Mouse (Mus musculus): ENCODE measurements at regions not wholly inside any gene's neighbourhood (a gene's known extent, or its start where the extent isn't known, plus 50 kb on each side); places are given as distances from the start of the nearest gene placed in this dataset.

- no peak overlapping the region for H3K4me2 ChIP-seq
- 64% methylated on average over 2 of the region's 2 CpGs for WGBS (ENCODE audit: insufficient replicate concordance)
- H3K9me3 ChIP-seq (replicated peaks): no peaks in the 10 kb centered on the region
- no peaks in the 10 kb centered on the region for H3K4me1 ChIP-seq
- no peaks in the 10 kb centered on the region for H3K27me3 ChIP-seq (replicated peaks)
- H3K27ac ChIP-seq: no peak overlapping the region
- ATAC-seq: no peak
- H3K4me3 ChIP-seq: no peak overlapping the region
- no peaks in the 10 kb centered on the region for H3K36me3 ChIP-seq
- H3K9ac ChIP-seq: no peak overlapping the region
Measured at GRCm38 (mm10) chr13:101824962-101825361, 56.9 kb upstream of the Pik3r1 start.

GRCm38 (mm10) chr13:101831872-101832629, 64.0 kb upstream of the Pik3r1 start:
- 66% methylated on average over 7 of the region's 7 CpGs for WGBS (ENCODE audit: insufficient replicate concordance)
- ATAC-seq: no peak
- Histone ChIP-seq H3K9me3 (replicated peaks) (no peaks in the 10 kb centered on the region), H3K27me3 (replicated peaks) (no peaks in the 10 kb centered on the region), H3K27ac (no peak overlapping the region), H3K36me3 (no peaks in the 10 kb centered on the region), H3K4me1 (no peaks in the 10 kb centered on the region), H3K4me3 (no peak overlapping the region), H3K4me2 (no peak overlapping the region), H3K9ac (no peak overlapping the region)

DNA sequence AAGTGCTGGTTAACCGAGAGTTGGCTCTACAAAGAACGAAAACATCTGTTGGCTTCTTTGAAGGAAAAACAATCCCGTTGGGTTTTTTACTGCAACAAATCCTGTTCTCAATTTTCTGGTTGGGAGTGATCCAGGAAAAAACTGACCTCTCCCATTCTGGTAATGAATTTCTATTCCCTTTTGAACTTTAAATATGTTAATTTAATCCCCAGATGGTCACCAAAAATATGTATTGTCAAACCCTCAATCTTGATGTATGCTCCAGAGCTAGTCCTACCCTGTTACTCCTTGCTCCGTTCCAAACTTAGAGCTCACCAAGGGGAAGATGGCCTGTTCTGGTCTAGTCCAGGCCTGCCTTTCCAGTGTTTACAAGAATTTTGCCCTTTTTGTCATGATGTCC, 66.5 kb upstream of the Pik3r1 start:
- no peaks in the 10 kb centered on the region for H3K4me1 ChIP-seq
- no peaks in the 10 kb centered on the region for H3K27me3 ChIP-seq (replicated peaks)
- H3K4me2 ChIP-seq: no peak overlapping the region
- 66% methylated on average over 4 of the region's 4 CpGs for WGBS (ENCODE audit: insufficient replicate concordance)
- H3K9ac ChIP-seq: no peak overlapping the region
- no peak for ATAC-seq
- H3K9me3 ChIP-seq (replicated peaks): no peaks in the 10 kb centered on the region
- no peak overlapping the region for H3K27ac ChIP-seq
- no peak overlapping the region for H3K4me3 ChIP-seq
- no peaks in the 10 kb centered on the region for H3K36me3 ChIP-seq

GRCm38 (mm10) chr13:101836992-101837391, 69.0 kb upstream of the Pik3r1 start:
- 45% methylated on average over 1 of the region's 1 CpGs for WGBS (ENCODE audit: insufficient replicate concordance)
- no peak overlapping the region for H3K4me3 ChIP-seq
- H3K9me3 ChIP-seq (replicated peaks): no peaks in the 10 kb centered on the region
- no peak overlapping the region for H3K9ac ChIP-seq
- H3K4me1 ChIP-seq: no peaks in the 10 kb centered on the region
- H3K27me3 ChIP-seq (replicated peaks): no peaks in the 10 kb centered on the region
- H3K36me3 ChIP-seq: no peaks in the 10 kb centered on the region
- H3K4me2 ChIP-seq: no peak overlapping the region
- ATAC-seq: no peak
- no peak overlapping the region for H3K27ac ChIP-seq

- no peak overlapping the region for H3K9ac ChIP-seq
- no peaks in the 10 kb centered on the region for H3K4me1 ChIP-seq
- H3K9me3 ChIP-seq (replicated peaks): no peaks in the 10 kb centered on the region
- H3K4me2 ChIP-seq: no peak overlapping the region
- 63% methylated on average over 7 of the region's 7 CpGs for WGBS (ENCODE audit: insufficient replicate concordance)
- H3K27me3 ChIP-seq (replicated peaks): no peaks in the 10 kb centered on the region
- H3K4me3 ChIP-seq: no peak overlapping the region
- ATAC-seq: no peak
- no peak overlapping the region for H3K27ac ChIP-seq
- H3K36me3 ChIP-seq: no peaks in the 10 kb centered on the region
Measured at GRCm38 (mm10) chr13:101844461-101845440, 76.7 kb upstream of the Pik3r1 start.

DNA sequence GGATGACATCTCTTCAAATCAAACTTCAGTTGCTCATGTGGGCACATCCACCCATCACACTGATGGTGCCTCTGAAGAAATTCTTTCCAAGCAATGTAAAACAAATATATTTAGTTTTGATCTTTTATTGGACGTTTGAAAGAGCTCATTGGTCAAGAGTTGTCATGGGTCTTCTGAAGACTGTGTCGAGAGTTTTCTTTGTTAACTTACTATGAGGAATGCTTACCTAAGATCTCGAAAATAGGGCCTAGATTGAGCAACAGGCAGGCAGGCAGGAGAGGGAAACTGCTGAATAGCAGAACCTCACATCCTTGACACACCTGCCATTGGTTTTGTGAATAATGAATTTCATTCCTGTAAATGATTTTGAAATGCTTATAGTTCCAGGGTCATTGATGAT, 78.0 kb upstream of the Pik3r1 start:
- no peak for ATAC-seq
- no peaks in the 10 kb centered on the region for H3K36me3 ChIP-seq
- WGBS (ENCODE audit: insufficient replicate concordance): 45% methylated on average over 3 of the region's 3 CpGs

GRCm38 (mm10) chr13:101847879-101848600, 80.0 kb upstream of the Pik3r1 start:
- no peaks in the 10 kb centered on the region for H3K27me3 ChIP-seq (replicated peaks)
- no peaks in the 10 kb centered on the region for H3K4me1 ChIP-seq
- WGBS (ENCODE audit: insufficient replicate concordance): 67% methylated on average over 12 of the region's 12 CpGs

More for the DNA sequence above, 78.0 kb upstream of the Pik3r1 start:
- no peaks in the 10 kb centered on the region for H3K4me1 ChIP-seq
- no peaks in the 10 kb centered on the region for H3K9me3 ChIP-seq (replicated peaks)
- H3K9ac ChIP-seq: no peak overlapping the region
- no peak overlapping the region for H3K27ac ChIP-seq
- H3K4me2 ChIP-seq: no peak overlapping the region
- no peak overlapping the region for H3K4me3 ChIP-seq
- H3K27me3 ChIP-seq (replicated peaks): no peaks in the 10 kb centered on the region

GRCm38 (mm10) chr13:101848601-101849147, 80.7 kb upstream of the Pik3r1 start:
- no peak overlapping the region for H3K4me3 ChIP-seq
- H3K27me3 ChIP-seq (replicated peaks): no peaks in the 10 kb centered on the region
- H3K4me1 ChIP-seq: no peaks in the 10 kb centered on the region
- H3K9ac ChIP-seq: no peak overlapping the region
- no peaks in the 10 kb centered on the region for H3K9me3 ChIP-seq (replicated peaks)
- no peaks in the 10 kb centered on the region for H3K36me3 ChIP-seq
- no peak overlapping the region for H3K4me2 ChIP-seq
- no peak for ATAC-seq
- 70% methylated on average over 2 of the region's 2 CpGs for WGBS (ENCODE audit: insufficient replicate concordance)
- no peak overlapping the region for H3K27ac ChIP-seq

More at GRCm38 (mm10) chr13:101847879-101848600, 80.0 kb upstream of the Pik3r1 start:
- Histone ChIP-seq H3K9me3 (replicated peaks) (no peaks in the 10 kb centered on the region), H3K27ac (no peak overlapping the region), H3K36me3 (no peaks in the 10 kb centered on the region), H3K4me3 (no peak overlapping the region), H3K4me2 (no peak overlapping the region), H3K9ac (no peak overlapping the region)
- no peak for ATAC-seq

GRCm38 (mm10) chr13:101849416-101849815, 81.4 kb upstream of the Pik3r1 start:
- 74% methylated on average over 6 of the region's 6 CpGs for WGBS (ENCODE audit: insufficient replicate concordance)
- H3K4me1 ChIP-seq: no peaks in the 10 kb centered on the region
- no peaks in the 10 kb centered on the region for H3K36me3 ChIP-seq
- no peak overlapping the region for H3K4me2 ChIP-seq
- ATAC-seq: no peak
- H3K9ac ChIP-seq: no peak overlapping the region
- no peaks in the 10 kb centered on the region for H3K9me3 ChIP-seq (replicated peaks)
- no peaks in the 10 kb centered on the region for H3K27me3 ChIP-seq (replicated peaks)
- H3K4me3 ChIP-seq: no peak overlapping the region
- H3K27ac ChIP-seq: no peak overlapping the region

DNA sequence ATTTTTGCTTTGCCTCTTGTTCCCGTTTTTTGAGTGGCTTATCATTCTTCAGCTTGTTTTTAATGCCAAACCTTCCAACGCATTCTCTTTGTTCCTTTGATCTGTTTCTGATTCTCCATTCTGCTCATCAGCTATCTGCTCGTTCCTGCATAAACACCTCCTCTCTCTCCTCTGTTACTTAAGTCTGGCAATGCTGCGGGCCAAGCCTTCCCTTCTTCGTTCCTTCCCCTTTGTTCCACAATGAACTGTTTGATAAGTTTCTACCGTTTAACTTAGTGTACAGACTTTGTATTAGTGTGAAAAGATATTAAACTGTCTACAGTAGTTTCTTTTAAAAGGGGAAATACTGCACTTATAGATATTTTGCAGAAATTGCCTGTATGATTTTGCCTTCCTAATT, 83.3 kb upstream of the Pik3r1 start:
- H3K36me3 ChIP-seq: no peaks in the 10 kb centered on the region
- WGBS (ENCODE audit: insufficient replicate concordance): 39% methylated on average over 6 of the region's 6 CpGs
- ATAC-seq: no peak
- no peaks in the 10 kb centered on the region for H3K4me1 ChIP-seq
- no peak overlapping the region for H3K9ac ChIP-seq
- no peak overlapping the region for H3K4me3 ChIP-seq
- H3K27me3 ChIP-seq (replicated peaks): no peaks in the 10 kb centered on the region
- no peak overlapping the region for H3K27ac ChIP-seq
- no peak overlapping the region for H3K4me2 ChIP-seq
- no peaks in the 10 kb centered on the region for H3K9me3 ChIP-seq (replicated peaks)

GRCm38 (mm10) chr13:101852960-101853359, 84.9 kb upstream of the Pik3r1 start:
- no peak overlapping the region for H3K27ac ChIP-seq
- H3K4me2 ChIP-seq: no peak overlapping the region
- H3K9me3 ChIP-seq (replicated peaks): no peaks in the 10 kb centered on the region
- H3K4me1 ChIP-seq: no peaks in the 10 kb centered on the region
- H3K9ac ChIP-seq: no peak overlapping the region
- WGBS (ENCODE audit: insufficient replicate concordance): 69% methylated on average over 5 of the region's 5 CpGs
- H3K36me3 ChIP-seq: no peaks in the 10 kb centered on the region
- no peak for ATAC-seq
- no peaks in the 10 kb centered on the region for H3K27me3 ChIP-seq (replicated peaks)
- H3K4me3 ChIP-seq: no peak overlapping the region

All from liver, embryonic 12.5 days (tissue).